Mouse (Mus musculus) lung, postnatal 10 days (tissue): Measurements from ENCODE around the gene Clcn1.

Experiments used
- DNase-seq: peaks from one replicate; pipeline ENCODE4 v3.0.0; 2021

Clcn1 gene

DNA sequence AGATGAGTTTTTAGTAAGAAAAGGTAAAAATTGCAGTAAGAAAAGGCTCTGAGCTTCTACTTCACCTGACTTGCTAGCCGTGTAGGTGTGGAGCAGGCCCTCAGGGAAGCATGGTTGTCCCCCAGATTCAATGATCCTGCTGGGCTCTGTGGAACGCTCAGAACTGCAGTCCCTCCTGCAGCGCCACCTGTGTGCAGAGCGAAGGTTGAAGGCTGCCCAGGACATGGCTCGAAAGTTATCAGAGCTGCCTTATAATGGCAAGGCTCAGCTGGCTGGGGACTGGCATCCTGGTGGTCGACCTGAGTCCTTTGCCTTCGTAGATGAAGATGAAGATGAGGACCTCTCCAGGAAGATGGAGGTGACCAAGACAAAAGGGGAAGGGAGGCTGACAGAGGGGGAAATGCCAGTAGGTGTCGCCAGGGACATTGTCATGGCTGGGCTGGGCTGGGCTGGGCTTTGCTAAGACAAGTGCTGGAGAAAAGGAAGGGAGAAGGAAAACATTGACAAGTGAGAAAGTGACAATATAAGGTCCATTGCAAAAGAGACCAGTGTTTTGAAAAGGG lies 23.4 kb downstream of the Clcn1 start:
- DNase-seq, result no peak

DNA sequence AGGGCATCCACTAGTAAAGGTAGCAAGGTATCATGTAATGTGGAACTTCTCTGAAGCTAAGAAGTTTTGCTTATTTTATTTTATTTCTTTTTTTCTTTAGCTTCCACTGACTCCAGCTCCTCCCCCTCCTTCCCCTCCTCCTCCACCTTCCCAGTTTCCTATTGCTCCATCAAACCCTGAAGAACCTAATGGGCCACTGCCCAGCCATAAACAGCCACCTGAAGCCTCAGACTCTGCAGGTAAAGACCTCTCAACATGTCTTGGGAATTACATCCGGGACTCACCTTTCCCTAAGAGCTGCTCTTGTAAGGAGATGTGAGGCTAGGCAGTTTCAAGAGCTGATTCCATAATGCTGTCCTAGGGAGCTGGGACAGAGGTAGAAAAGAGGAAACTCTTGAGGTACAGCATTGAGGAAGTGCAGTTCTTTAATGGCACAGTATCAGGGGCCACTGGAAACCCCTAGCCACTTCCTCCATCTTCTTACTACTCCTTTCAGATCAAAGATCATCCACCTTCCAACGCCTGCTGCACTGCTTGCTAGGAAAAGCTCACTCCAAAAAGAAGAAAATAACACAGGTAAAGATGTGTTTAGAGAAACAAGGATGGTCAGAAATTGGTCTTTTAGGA lies 24.1 kb downstream of the Clcn1 start:
- no peak for DNase-seq

DNA sequence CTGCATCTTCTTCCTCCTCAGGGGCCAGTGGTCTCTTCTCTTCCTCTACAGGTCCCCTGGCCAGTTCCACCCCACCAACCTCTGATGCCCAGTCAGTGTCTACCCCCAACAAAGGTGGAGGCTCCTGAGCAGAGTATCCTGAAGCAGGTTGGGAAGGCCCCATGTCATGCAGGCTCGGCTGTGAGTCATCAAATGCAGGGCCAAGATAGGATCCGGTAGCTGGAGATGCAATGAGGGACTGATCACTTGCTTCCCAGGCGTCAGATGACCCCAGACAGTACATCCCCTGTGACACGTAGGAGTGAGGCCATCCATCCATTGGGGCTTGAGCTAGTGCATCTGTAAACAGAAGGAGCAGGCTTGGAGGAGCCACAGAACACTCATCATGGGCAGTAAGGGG lies 31.8 kb downstream of the Clcn1 start:
- DNase-seq, result no peak

DNA sequence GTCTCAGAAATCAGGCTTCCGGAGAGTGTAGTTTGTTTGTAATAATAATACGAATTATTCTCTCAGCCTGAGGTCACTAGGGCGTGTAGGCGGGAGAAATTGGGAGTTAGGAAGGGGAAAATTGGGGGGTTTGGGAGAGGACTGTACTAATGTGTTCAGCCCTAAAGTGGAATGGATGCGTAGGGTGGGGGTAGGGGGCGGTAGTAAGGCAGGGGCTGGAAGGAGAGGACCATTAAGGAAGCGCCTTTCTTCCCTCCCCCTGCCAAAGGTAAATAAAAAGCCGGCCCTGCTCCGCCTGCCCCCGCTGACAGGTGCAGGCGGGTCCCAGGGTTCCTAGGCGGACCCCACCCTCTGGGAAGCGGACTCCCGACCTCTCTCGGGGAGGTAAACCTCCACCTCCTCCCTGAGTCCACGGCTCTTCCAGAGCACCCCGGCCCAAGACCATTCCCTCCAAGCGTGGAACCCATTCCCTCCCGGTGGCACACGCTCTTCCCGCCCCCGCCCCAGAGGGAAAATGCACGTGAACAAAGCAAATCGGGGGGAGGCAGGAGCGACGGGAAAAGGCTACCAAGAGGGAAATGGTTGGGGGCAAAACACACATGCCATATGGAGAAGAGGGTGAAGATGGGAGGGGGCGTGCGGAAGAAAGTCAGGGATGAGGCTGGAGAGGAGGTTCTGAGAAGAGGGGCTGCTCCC lies 37.0 kb downstream of the Clcn1 start:
- no peak for DNase-seq

DNA sequence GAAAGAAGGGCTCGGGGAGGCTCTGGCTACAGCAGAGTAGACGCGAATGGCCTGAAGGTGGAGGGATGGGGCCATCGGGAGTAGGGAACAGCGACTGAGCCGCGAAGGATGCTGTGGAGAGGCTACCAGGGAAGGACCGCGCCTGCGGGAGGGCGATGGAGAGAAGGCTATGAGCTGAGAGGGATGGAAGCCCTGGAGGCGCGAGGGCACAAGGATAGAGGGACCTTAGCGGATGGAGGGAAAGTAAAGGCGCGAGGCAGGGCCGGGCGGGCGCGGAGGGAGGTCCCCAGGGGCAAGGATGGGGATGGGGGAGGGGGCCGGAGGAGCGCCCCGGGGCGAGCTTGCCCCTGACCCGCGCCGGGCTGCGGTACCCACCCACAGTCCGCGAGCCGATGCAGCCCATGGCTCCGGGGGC lies 37.6 kb downstream of the Clcn1 start:
- peak; percentile 19 for DNase-seq

DNA sequence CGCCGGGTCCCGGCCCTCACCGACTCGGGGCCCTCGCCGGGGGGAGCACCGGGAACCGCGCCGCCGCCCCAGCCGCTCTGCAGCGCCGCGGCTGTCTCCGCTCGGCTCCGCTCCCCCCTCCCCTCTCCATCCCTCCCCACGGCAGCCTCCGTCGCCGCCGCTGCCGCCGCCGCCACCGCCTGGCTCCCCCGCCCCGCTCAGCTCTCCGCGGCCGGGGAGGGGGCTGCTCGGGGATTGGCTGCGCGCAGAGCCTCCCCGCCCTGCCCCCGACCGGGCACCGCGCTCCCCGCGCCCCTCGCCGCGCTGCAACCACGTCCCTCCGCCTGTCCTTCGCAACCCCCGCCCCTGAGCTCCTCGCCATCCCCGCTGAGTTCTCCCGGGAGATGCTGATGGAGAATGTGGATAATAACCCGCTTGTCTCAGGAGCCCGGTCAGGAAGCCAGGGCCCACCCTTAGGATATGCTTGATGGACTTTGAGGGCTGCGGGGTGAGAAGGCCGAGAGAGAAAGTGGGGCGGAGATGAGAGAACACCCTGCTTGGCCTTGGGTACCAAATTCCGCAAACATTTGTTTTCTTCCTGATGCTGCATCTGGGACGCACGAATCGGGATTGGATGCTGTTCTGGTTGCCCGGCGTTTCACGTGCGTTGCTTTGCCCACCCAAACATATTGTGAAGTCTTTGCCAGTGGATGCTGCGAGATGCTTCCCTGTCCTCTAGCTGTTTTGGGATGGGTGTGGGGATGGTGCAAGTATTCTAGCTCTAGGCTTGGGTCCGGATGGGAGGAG lies 38.2 kb downstream of the Clcn1 start, which contains the start of gene Fam131b:
TSS of gene Fam131b (minus strand) at position 162 of the 786 bp plus-strand sequence.
- DNase-seq, result peak; percentile 21

DNA sequence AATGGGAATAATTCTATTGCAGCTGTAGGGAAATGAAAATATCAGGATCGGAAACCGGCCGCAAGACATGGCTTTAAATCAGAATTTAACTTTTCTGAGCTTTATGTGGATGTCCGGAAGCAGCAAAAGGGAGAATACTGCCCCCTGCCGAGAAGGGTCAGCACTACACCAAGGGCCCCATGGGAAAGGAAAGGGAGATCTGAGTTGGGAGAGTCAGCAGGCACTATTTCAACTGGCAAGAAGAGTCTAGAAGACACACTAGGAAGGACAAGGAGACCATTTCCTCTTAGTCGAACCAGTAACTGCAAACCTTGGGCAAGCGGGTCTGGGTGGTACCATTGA lies 38.8 kb downstream of the Clcn1 start:
- peak; percentile 86 for DNase-seq

DNA sequence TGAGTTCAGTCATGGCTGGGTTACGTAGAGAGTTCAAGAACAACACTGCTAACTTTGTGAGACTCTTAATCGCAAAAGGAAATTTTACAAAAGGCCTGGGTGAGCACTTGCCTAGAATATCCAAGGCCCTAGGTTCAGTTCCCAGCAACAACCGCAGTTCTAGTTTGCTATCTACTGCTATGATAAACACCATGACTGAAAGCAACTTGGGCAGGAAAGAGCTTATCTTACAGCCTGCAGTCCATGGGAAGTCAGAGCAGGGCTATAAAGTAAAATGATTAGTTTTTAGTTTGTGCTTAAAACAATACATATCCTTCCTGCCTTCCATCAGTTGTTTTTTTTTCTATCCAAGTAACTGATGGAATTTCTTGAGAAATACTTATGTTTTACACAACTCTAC lies 40.0 kb downstream of the Clcn1 start:
- no peak for DNase-seq

DNA sequence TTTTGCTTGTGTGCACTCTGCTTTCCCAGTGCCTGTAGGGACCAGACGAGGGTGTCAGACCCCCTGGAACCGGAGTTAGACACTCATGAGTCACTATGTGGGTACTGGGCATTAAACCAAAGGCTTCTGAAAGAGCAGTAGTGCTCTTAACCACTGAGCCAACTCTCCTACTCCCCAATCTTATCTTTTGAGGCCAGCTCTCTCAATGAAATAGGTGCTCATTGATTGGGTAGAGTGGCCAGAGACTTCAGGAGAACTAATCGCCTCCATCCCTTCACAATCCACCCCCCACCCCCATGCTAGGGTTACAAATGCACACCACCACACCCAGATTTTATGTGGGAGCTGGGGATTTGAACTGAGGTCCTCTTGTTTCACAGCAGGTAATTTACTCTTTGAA lies 42.3 kb downstream of the Clcn1 start:
- no peak for DNase-seq

DNA sequence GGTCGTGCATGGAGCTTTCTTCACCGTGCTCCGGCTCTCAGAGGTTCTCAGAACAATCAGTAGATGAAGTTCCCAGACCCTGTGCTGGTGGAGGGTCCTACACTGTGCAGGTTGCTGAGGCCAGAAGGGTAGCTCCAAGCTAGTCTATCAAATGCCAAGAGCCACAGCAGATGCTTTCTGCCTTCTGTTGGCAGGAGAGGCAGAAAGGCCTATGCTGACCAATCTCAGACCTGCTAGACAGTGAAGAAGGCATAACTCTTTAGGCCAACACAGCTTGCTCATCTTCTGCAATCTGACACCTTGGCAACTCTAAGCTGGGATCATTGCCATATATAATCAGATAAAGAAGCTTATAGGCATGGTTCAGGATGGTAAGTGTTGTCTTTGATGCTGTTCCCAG lies 43.7 kb downstream of the Clcn1 start:
- no peak for DNase-seq

DNA sequence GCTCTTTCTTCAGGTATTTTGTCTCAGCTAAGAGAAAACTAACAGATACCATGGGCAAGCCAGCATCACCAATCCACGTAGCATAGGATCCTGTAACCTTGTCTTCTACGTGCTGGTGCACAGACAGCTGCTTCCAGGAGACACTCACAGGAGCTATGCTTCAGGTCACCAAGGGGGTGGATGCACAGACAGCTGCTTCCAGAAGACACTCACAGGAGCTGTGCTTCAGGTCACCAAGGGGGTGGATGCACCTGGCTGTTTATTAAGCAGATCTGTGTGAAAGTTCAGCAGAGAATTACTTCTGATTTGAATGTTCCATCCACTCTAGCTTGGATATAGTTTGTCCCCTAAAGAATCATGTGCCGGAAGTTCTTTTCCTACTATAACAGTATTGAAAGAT lies 44.5 kb downstream of the Clcn1 start:
- DNase-seq, result no peak

DNA sequence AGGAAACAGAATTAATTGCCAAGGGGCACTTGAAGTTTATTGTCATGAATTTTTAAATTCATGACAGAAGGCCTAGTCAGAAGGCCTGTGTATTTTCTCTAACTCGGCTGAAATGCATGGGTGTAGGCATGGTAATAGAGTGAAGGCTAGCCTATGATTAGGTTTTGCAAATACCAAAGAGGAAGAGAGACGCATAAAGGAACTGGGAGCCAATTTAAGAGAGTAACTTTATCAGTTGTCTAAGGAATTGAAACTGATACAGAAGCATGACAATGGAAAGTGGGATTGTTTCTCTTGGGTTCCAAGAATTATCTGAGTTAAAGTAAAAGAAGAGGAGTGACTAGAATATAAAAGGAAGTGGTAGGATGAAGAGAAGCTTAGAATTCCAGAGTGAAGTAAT lies 52.7 kb downstream of the Clcn1 start:
- no peak for DNase-seq

DNA sequence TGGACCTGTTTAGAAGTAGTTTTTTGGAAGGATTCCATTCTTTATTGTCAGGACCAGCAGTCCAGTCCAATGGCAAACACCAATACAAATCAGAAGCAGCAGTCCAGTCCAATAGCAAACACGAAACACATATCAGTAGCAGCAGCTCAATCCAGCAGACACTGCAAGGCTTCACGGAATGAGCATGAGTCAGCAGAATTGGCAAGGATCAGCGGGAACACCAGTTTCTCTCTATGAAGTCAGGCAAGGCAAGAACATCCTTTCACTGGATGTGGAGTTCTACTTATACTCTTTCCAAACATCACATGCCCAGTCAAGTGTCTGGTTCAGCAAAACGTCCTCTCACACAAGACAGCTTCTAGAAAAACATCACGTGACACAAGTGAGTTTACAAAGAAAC lies 53.5 kb downstream of the Clcn1 start:
- DNase-seq, result no peak

DNA sequence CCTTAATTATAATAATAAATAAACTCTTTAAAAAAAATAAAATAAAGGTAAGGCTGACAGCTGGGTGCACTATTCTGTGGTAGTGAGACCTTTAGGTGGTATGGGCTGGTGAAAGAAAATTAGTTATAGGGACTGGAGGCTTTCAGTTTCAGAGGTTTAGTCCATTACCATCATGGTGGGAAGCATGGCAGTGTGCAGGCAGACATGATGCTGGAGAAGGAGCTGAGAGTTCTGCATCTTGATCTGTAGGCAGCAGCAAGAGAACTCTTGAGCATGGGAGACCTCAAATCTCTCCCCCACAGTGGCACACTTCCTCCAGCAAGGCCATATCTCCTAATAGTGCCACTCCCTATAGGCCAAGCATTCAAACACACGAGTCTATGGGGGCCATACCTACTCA lies 55.7 kb downstream of the Clcn1 start:
- DNase-seq, result no peak

DNA sequence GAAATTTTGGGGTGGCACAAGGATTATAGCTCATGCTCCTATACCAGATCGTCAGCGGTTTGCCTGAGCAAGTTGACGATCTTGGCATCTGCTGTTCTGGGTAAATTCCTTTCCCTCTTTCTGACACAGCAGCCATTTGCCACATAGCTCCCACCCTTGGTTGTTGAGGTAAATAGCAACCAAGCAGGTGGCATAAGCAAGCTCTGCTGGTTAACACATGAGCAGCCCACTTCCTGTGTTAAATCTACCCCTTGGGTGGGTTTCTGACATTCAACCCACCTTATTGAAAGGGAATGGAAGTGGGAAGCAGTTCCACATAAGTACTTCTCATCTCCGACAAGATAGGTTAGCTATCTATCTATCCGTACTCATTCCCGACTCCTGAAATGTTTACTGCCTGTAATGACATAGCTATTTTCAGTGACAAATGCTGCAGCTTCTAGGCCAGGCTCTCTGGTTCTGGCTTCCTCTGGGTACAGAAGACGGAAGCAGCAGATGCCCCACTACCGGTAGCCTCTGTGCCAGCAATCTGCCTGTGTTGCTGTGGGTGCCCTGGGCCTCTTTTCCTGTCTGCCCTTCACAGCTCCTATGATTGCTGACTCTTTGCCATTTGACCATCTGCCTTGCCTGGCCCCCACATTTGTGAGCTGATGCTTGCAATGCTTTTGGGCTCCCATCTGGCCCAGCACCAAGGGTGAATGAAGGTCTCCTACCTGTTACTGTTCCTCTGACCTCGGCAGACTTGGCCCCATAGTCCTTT lies 57.1 kb downstream of the Clcn1 start:
- DNase-seq, result no peak

DNA sequence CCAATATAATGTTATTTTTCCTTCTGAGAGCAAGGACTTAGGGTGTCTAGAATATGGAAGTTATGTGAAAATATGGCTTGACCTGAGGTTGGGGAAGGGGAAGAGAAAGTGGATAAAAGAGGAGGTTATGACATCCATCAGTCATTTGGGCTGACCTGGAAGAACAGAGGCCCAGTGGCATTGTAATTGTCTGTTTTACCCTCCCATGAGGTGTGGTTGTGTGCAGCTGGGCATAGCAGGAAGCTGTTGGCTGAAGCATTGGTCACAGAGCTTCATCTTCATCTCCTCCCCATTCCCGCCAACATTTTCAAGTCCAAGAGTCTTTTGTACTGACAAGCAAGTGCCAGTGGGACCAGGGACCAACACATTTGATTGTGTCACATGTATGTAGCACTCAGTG lies 57.8 kb downstream of the Clcn1 start:
- no peak for DNase-seq

DNA sequence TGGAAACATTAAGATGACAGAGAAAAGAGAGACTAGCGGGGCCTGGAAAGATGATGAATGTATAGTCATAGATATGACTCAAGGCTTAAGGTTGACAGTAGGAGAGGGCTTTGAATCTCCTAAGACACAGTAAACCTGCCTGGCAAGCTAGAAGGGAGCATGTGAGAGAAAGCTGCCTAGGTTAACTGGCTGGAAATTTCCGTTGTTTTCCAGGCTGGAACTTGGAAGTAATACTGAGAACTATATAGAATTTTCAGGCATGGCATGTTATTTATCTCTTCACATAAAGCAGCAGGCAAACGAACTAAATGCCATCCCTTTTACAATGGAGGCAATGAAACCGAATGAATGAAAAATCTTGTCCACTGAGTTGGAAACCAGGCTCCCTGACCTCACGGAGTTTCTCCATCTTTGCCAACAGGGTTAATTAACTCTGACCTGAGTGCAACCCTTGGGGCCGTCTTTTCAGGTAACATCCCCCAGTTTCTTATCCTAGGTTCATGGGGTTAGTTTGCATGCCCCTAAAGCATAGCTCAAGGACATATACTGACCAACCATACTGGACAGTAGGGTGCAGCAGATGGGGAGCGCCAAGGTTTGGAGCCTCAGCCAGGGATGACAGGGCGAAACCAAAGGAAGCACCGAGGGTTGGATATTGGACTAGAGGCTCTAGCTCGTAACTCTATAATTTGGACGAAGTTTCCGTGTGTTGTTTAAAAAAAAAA lies 62.0 kb downstream of the Clcn1 start:
- no peak for DNase-seq

DNA sequence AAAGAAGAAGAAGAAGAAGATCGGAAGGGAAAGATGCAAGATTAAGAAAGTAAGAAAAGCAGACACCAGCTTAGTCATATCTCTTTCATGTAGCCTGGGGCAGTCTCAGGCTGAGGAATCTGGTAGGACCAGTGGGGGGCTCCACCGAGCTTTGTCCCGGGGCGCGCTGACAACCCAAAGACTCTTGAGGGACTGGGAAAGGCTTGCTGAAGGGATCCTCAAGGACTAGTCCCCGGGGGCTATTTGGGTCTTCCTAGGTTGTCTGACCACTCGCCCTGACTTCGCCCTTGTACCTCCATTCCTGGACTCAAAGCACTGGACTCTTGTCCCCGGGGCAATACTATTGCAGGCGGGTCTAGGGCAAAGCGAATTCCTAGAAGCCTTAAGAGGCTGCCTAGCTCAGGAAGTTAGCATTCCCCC lies 62.5 kb downstream of the Clcn1 start:
- peak; percentile 86 for DNase-seq

DNA sequence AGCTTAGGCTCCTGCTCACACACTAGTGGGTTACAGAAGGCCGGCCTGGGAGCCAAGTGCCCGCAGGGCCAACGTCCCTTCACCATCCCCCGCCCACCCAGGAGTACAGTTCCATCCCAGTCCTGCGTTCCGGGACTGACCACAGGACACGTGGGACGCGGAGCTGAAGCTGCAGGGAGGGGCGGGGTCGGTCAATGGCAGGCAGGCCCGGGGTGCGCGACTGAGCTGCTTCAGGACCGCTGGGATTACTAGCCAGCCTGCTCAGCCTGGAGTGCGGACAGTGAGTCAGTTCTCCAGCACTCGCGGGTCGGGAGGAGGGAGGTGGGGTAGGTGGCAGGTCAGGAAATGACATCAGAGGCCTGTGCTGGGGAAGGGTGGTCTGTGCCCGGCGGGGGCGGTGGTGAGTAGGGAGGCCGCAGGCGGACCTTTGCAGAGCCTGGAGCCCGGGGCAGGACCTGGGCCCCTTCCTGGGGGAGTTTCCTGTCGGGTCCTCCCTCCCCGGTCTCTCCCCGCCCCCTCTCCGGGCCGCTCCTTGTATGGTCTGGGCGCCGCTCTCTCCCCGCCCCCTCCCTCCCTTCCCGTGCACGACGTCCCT lies 63.0 kb downstream of the Clcn1 start, which contains the start of gene Zyx:
TSS of gene Zyx (plus strand) at position 205 of the 595 bp plus-strand sequence.
- peak; percentile 98 for DNase-seq

DNA sequence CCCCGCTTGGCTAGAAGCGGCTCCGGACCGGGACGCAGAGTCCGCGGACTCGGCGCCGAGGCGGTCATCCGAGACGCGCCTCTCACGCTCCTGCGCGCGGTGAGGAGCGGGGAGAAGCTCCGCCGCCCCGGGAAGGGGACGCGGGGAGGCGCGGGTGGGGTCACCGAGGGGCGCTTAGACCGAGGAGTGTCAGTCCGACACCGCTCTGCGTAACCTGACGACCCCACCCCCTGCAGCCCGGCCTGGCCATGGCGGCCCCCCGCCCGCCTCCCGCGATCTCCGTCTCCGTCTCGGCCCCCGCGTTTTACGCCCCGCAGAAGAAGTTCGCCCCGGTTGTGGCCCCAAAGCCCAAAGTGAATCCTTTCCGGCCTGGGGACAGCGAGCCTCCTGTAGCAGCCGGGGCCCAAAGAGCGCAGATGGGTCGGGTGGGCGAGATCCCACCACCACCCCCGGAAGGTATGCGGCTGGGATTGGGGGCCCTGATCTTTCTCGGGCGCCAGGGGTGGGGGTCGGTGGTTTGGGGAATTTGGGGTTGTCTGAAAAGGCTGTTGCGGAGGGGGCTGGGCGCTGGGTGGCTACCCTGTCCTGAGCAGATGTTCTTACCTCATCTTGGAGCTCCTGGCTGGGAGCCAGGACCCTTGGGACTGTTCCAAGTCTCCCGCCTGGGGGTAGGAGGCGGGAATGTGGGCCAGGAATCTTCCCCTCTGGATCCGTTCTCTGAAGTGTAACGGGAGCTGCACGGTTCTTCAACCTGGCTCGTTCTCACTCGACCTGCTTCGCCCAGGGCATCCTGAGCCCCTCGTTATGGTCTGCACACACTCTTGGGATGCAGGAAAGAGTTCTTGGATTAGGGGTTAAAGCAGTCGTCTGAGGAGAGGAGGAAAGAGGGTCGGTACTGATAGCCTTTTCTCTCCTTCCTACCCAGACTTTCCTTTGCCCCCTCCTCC lies 63.8 kb downstream of the Clcn1 start:
- DNase-seq, result peak; percentile 91
